Mouse (Mus musculus): ENCODE data around the gene Dnmt3b. TPM values are rescaled to one million over a fixed set of nuclear protein-coding genes. Genes with fewer than 3 reads are reported as not detected.

The Dnmt3b gene
- polyA plus RNA-seq (2015; fragmentation: Nextera tagmentation; extraction: Ambion mirVana), result 3.0 and 3.5 TPM in 2 replicates

DNA sequence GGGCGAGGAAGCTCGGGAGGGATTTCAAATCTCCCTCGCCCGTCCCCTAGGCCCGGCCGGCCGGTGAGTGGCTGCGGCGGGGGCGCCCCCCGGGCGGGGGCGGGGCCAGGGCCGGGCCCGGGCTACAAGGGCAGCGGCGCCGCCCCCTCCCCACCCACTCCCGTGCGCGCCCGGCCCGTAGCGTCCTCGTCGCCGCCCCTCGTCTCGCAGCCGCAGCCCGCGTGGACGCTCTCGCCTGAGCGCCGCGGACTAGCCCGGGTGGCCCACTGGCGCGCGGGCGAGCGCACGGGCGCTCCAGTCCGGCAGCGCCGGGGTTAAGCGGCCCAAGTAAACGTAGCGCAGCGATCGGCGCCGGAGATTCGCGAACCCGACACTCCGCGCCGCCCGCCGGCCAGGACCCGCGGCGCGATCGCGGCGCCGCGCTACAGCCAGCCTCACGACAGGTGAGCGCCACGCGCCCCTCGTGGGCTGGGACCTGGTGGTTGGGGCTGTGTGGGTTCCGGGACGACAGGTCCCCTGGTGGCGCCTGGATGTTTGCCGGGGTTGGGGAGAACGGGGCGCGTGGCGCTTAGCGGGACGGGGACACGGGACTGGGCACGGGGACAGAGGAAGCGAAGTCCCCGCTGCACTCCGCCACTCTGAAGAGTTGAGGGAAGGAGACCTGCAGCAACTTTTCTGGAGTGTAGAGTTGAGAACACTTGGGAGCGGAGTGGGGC lies at the start of gene Dnmt3b:
TSS of gene Dnmt3b (plus strand) at position 153 of the 716 bp plus-strand sequence.
- Histone ChIP-seq H3K4me1 (ENCODE audit: control insufficient read depth, insufficient read depth, low read length) (peaks cover 18% of the 10 kb centered on the region), H3K9me3 (replicated peaks; ENCODE audit: control insufficient read depth, low read length, poor library complexity, severe bottlenecking) (no peaks in the 10 kb centered on the region), H3K36me3 (ENCODE audit: control insufficient read depth, insufficient read depth, low read length) (no peaks in the 10 kb centered on the region), H3K9ac (ENCODE audit: low read depth, low read length) (peak within 1 kb of the TSS; percentile 85), H3K27ac (ENCODE audit: low read length) (0 out of 2 replicates have a peak within 1 kb of the TSS, but pooled peaks have one; percentile 38), H3K27me3 (ENCODE audit: control insufficient read depth, insufficient read depth, low read depth, low read length) (no peaks in the 10 kb centered on the region; the same call in 1 of the 2 replicates), H3K4me3 (ENCODE audit: low read depth, low read length) (peak within 1 kb of the TSS; percentile 81), H3K4me2 (ENCODE audit: low read length) (peak within 1 kb of the TSS; percentile 97)
- WGBS, result under 1% methylated on average over 63 of the region's 93 CpGs
- ATAC-seq, result peak; percentile 93

DNA sequence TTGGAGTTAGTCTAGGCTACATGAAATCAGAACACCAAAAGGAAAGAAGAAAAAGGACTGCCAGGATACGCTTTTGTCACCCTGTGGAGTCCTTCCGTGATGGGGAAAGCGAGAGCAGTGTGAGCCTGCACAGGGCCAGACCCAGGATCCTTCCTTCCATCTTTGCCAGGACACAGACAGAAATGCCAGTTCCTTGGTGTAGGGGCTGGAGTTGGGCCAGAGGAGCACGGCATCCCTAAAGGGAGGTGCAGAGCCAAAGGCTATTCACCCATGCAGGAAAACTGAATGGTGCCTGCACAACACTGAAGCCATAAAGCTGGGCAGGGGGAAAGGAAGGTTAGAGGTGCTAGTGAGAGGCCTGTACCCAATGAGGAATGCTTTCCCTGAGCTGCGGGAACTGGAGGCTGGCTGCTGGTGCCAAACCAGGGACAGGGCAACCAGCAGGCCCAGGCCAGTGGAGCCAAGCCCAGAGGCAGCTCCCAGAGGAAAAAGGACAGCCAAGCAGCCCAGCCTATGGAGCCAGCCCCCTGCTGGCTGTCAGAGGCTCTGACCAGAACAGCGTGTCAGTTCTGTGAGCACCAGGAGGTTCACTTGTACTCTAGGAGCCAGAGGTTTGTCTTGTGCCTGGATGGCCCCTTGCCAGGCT lies 49.1 kb upstream of the Dnmt3b start:
- ATAC-seq, result peak; percentile 65

DNA sequence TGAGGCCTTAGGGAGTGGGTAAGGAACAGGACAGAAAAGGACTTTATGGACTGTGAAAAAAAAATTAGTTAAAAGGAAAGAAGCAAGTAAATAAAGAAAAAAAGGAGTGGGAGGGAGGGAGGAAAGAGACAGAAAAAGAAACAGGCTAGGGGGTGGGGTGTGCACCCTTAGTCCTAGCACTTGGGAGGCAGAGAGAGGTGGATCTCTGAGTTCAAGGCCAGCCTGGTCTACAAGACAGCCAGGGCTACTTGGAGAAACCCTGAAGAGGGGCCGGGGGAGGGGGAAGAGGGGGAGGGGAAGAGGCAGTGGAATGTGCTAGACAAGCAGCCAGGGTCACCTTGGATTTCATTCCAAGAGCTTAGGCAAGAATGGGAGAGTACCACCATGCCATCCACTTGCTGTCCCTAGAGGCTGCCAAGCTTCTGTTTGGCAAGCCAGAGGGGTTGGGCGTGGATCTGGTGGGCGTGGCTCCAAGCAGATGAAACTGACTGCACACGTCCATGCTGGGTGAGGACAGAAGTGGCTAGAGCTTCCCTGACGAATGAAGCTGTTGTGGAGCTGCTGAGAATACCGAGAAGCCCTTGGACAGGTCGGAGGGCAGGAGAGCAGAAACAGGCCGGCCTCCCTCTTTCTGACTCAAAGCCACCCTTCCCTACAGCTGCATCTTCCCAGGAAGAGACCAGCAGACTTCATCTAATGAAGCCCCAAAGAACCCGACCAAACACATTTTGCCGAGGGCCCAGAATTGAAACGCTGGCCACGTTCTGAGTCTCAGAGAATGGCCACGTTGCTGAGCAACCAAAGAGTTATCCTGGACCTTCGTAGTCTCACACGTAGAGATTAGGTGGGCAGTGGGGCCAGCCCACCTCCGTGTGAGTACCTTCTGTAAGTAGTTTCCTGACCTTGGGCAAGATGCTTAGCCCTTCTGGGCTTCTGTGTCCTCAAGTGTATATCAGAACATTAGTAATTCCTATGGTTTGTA lies 48.3 kb upstream of the Dnmt3b start:
- ATAC-seq, result peak; percentile 65
- WGBS, result 29% methylated on average over 15 of the region's 16 CpGs

More for the DNA sequence above, 49.1 kb upstream of the Dnmt3b start:
- no peaks in the 10 kb centered on the region for H3K36me3 ChIP-seq (ENCODE audit: control insufficient read depth, insufficient read depth, low read length)
- no peak overlapping the region for H3K4me3 ChIP-seq (ENCODE audit: low read depth, low read length)
- no peak overlapping the region for H3K9ac ChIP-seq (ENCODE audit: low read depth, low read length)
- H3K9me3 ChIP-seq (replicated peaks; ENCODE audit: control insufficient read depth, low read length, poor library complexity, severe bottlenecking), result no peaks in the 10 kb centered on the region
- H3K27me3 ChIP-seq (ENCODE audit: control insufficient read depth, insufficient read depth, low read depth, low read length), result no peaks in the 10 kb centered on the region
- H3K4me2 ChIP-seq (ENCODE audit: low read length), result no peak overlapping the region
- peak overlapping the region; percentile 65; the same call in 1 of the 2 replicates for H3K27ac ChIP-seq (ENCODE audit: low read length)
- WGBS, result 56% methylated on average over 6 of the region's 6 CpGs
- H3K4me1 ChIP-seq (ENCODE audit: control insufficient read depth, insufficient read depth, low read length), result peaks cover 10% of the 10 kb centered on the region; the same call in 1 of the 2 replicates

DNA sequence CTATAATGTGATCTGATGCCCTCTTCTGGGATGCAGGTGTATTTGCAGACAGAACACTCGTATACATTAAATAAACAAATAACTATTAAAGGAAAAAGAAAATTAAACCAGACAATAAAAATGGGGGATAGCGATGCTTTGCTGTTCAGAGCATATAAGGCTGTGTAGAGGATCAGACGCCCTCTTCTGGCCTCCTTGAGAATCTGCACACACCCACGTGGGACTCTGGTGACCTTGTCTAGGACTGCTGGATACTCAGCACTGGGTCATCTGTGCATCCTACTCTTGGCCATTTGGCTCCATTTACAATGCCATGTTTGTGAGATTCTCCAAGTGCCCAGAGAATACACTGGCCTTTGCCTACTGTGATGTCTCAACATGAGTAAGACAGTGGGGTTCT lies 45.5 kb upstream of the Dnmt3b start:
- WGBS, result 44% methylated on average over 4 of the region's 4 CpGs
- Histone ChIP-seq H3K4me1 (ENCODE audit: control insufficient read depth, insufficient read depth, low read length) (peaks cover 10% of the 10 kb centered on the region; the same call in 1 of the 2 replicates), H3K9me3 (replicated peaks; ENCODE audit: control insufficient read depth, low read length, poor library complexity, severe bottlenecking) (no peaks in the 10 kb centered on the region), H3K4me3 (ENCODE audit: low read depth, low read length) (no peak overlapping the region), H3K27me3 (ENCODE audit: control insufficient read depth, insufficient read depth, low read depth, low read length) (no peaks in the 10 kb centered on the region), H3K9ac (ENCODE audit: low read depth, low read length) (no peak overlapping the region), H3K36me3 (ENCODE audit: control insufficient read depth, insufficient read depth, low read length) (no peaks in the 10 kb centered on the region), H3K4me2 (ENCODE audit: low read length) (no peak overlapping the region), H3K27ac (ENCODE audit: low read length) (no peak overlapping the region)
- ATAC-seq, result no peak

More for the DNA sequence above, 48.3 kb upstream of the Dnmt3b start:
- H3K9me3 ChIP-seq (replicated peaks; ENCODE audit: control insufficient read depth, low read length, poor library complexity, severe bottlenecking), result no peaks in the 10 kb centered on the region
- H3K4me3 ChIP-seq (ENCODE audit: low read depth, low read length), result no peak overlapping the region
- no peaks in the 10 kb centered on the region for H3K27me3 ChIP-seq (ENCODE audit: control insufficient read depth, insufficient read depth, low read depth, low read length)
- H3K4me1 ChIP-seq (ENCODE audit: control insufficient read depth, insufficient read depth, low read length), result peaks cover 10% of the 10 kb centered on the region; the same call in 1 of the 2 replicates
- no peaks in the 10 kb centered on the region for H3K36me3 ChIP-seq (ENCODE audit: control insufficient read depth, insufficient read depth, low read length)
- H3K9ac ChIP-seq (ENCODE audit: low read depth, low read length), result no peak overlapping the region
- H3K4me2 ChIP-seq (ENCODE audit: low read length), result no peak overlapping the region
- peak overlapping the region; percentile 65 for H3K27ac ChIP-seq (ENCODE audit: low read length)

DNA sequence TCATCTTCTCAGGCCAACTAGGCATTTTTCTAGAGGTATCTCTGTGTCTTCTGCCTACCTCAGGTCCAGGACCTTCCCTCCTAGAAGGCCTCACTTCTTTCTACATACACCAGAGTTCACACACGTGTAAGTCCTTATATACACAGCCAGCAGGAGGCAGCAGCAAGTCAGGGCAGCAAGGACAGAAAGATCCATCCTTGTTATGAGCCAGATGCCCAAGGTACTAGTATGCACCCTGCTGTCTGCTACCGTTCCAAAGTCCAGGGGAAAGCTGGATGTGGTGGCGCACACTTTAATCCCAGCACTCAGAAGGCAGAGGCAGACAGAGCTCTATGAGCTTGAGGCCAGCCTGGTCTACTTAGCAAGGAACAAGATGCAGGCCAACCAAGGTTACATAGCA lies 42.8 kb upstream of the Dnmt3b start:
- Histone ChIP-seq H3K36me3 (ENCODE audit: control insufficient read depth, insufficient read depth, low read length) (no peaks in the 10 kb centered on the region), H3K4me1 (ENCODE audit: control insufficient read depth, insufficient read depth, low read length) (peaks cover 18% of the 10 kb centered on the region), H3K9me3 (replicated peaks; ENCODE audit: control insufficient read depth, low read length, poor library complexity, severe bottlenecking) (no peaks in the 10 kb centered on the region), H3K4me3 (ENCODE audit: low read depth, low read length) (no peak overlapping the region), H3K27me3 (ENCODE audit: control insufficient read depth, insufficient read depth, low read depth, low read length) (no peaks in the 10 kb centered on the region), H3K27ac (ENCODE audit: low read length) (no peak overlapping the region), H3K9ac (ENCODE audit: low read depth, low read length) (no peak overlapping the region), H3K4me2 (ENCODE audit: low read length) (no peak overlapping the region)
- no peak for ATAC-seq
- WGBS, result 74% methylated on average over 3 of the region's 3 CpGs

DNA sequence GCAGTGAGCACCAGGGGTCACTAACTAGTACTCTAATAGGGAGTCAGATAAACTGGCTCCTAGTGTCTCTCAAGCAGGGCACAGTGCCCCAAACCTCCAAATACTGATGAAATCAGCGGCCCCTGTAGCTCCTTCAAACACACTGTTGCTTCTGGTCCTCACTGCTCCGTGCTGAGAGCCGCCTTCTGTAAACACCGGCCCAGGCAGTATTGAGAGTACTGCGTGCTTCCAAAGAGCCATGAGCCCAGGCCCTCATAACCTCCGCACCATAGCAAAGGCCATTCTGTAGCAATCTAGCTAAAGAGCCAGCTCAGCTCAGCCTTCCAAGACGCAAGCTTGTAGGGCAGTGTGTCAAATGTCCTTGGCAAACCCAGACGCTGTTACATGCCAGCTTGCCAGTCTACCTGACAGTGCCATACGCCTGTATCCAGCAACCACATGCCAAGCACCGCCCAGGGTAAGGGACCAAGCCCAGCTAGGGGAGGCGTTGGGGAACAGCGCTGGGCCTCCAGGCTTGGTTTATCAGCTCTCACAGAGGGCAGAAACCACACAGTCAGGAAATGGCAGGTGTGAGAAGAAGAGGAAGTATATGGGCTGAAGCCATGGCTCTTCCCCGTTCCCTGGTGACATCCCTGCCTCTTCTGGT lies 41.3 kb upstream of the Dnmt3b start:
- WGBS, result 79% methylated on average over 13 of the region's 13 CpGs
- H3K4me2 ChIP-seq (ENCODE audit: low read length), result no peak overlapping the region
- H3K36me3 ChIP-seq (ENCODE audit: control insufficient read depth, insufficient read depth, low read length), result no peaks in the 10 kb centered on the region
- H3K9ac ChIP-seq (ENCODE audit: low read depth, low read length), result no peak overlapping the region
- H3K4me1 ChIP-seq (ENCODE audit: control insufficient read depth, insufficient read depth, low read length), result peaks cover 20% of the 10 kb centered on the region
- ATAC-seq, result no peak
- H3K27ac ChIP-seq (ENCODE audit: low read length), result no peak overlapping the region
- no peaks in the 10 kb centered on the region for H3K27me3 ChIP-seq (ENCODE audit: control insufficient read depth, insufficient read depth, low read depth, low read length)
- no peak overlapping the region for H3K4me3 ChIP-seq (ENCODE audit: low read depth, low read length)
- H3K9me3 ChIP-seq (replicated peaks; ENCODE audit: control insufficient read depth, low read length, poor library complexity, severe bottlenecking), result no peaks in the 10 kb centered on the region

DNA sequence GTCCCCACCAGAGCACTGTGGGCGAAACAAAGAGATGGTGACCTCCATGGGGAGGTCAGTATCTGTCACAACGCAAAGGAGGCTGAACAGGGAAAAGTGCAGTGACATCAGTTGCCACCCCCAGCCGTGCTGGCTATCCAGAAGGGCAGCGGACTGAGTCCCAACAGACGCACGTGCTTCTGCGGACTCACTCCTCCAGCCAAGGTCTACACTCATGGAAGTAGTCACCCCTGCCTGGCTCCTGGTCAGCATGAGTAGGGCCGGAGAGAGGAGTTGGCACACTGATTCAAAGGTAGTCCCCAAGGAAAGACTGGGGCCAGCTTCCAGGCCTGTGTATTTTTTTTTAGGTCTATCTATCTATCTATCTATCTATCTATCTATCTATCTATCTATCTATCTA lies 40.2 kb upstream of the Dnmt3b start:
- H3K27me3 ChIP-seq (ENCODE audit: control insufficient read depth, insufficient read depth, low read depth, low read length), result no peaks in the 10 kb centered on the region
- H3K36me3 ChIP-seq (ENCODE audit: control insufficient read depth, insufficient read depth, low read length), result no peaks in the 10 kb centered on the region
- ATAC-seq, result no peak
- no peak overlapping the region for H3K4me3 ChIP-seq (ENCODE audit: low read depth, low read length)
- no peaks in the 10 kb centered on the region for H3K9me3 ChIP-seq (replicated peaks; ENCODE audit: control insufficient read depth, low read length, poor library complexity, severe bottlenecking)
- peaks cover 21% of the 10 kb centered on the region for H3K4me1 ChIP-seq (ENCODE audit: control insufficient read depth, insufficient read depth, low read length)
- H3K27ac ChIP-seq (ENCODE audit: low read length), result no peak overlapping the region
- WGBS, result 62% methylated on average over 8 of the region's 8 CpGs
- no peak overlapping the region for H3K9ac ChIP-seq (ENCODE audit: low read depth, low read length)
- H3K4me2 ChIP-seq (ENCODE audit: low read length), result no peak overlapping the region

DNA sequence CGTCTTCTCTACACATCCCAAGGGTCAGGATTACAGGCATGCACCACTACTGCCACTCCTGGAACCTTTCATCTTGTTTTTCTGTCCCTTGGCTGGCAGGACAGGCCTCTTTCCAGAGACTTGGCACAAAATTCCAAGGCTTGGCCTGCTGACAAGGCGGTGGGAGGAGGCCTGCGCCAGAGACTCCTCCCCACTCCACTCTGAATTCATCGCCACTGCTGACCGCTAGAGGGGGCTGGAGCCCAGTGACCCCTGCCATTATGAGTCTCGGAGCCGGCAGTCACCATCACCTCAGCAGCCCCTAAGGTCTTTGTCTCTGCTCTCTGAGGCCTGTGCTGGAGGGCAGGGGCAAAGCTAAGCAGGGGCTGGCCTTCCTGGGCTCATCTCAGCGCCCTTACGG lies 39.7 kb upstream of the Dnmt3b start:
- WGBS, result 5% methylated on average over 9 of the region's 9 CpGs
- Histone ChIP-seq H3K4me2 (ENCODE audit: low read length) (no peak overlapping the region), H3K27ac (ENCODE audit: low read length) (no peak overlapping the region; the same call in 1 of the 2 replicates), H3K4me1 (ENCODE audit: control insufficient read depth, insufficient read depth, low read length) (peaks cover 21% of the 10 kb centered on the region), H3K4me3 (ENCODE audit: low read depth, low read length) (no peak overlapping the region), H3K36me3 (ENCODE audit: control insufficient read depth, insufficient read depth, low read length) (no peaks in the 10 kb centered on the region), H3K27me3 (ENCODE audit: control insufficient read depth, insufficient read depth, low read depth, low read length) (no peaks in the 10 kb centered on the region), H3K9ac (ENCODE audit: low read depth, low read length) (no peak overlapping the region), H3K9me3 (replicated peaks; ENCODE audit: control insufficient read depth, low read length, poor library complexity, severe bottlenecking) (no peaks in the 10 kb centered on the region)
- peak; percentile 47; the same call in 1 of the 2 replicates for ATAC-seq
